Mouse (Mus musculus) heart, postnatal 0 days (tissue): ENCODE data around the gene Pacsin1. TPM values are rescaled to one million over a fixed set of nuclear protein-coding genes. Genes with fewer than 3 reads are reported as not detected.

Experiments used
- ATAC-seq: fragments of 200-750 bp; cut with Nextera tagmentation; 2 replicates; pipeline ENCODE4 v1.8.0; 2017; ENCODE audit warnings: low read depth, moderate number of reproducible peaks, moderate library complexity; ENCODE audit not compliant: insufficient read depth
- DNase-seq: peaks from one replicate; pipeline ENCODE4 v3.0.0-alpha.2; 2016; ENCODE audit warnings: low spot score
- H3K27ac ChIP-seq: fragments of 300-500 bp; sonication (generic); 2 replicates; pipeline ENCODE4 v1.5.1; 2014; ENCODE audit warnings: low read depth, mild to moderate bottlenecking
- H3K27me3 ChIP-seq: fragments of 300-500 bp; sonication (generic); 2 replicates; pipeline ENCODE4 v1.6.1; 2014; ENCODE audit warnings: low read length, mixed read lengths; ENCODE audit not compliant: control insufficient read depth, insufficient read depth
- H3K36me3 ChIP-seq: fragments of 300-500 bp; sonication (generic); replicated peaks from 2 replicates; pipeline ENCODE4 v1.6.1; 2014; ENCODE audit warnings: low read length, mixed read lengths; ENCODE audit not compliant: control insufficient read depth, insufficient read depth
- H3K4me1 ChIP-seq: fragments of 300-500 bp; sonication (generic); 2 replicates; pipeline ENCODE4 v1.6.1; 2014; ENCODE audit warnings: antibody characterized with exemption; ENCODE audit not compliant: control insufficient read depth, insufficient read depth
- H3K4me2 ChIP-seq: fragments of 300-500 bp; sonication (generic); 2 replicates; pipeline ENCODE4 v1.6.1; 2014; ENCODE audit warnings: low read depth, mild to moderate bottlenecking, low read length, moderate library complexity
- H3K4me3 ChIP-seq: fragments of 300-500 bp; sonication (generic); 2 replicates; pipeline ENCODE4 v1.5.1; 2014; ENCODE audit warnings: low read depth, low read length
- H3K9ac ChIP-seq: fragments of 300-500 bp; sonication (generic); replicated peaks from 2 replicates; pipeline ENCODE4 v1.6.1; 2014; ENCODE audit warnings: low read depth, low read length, mixed read lengths
- H3K9me3 ChIP-seq: fragments of 300-500 bp; sonication (generic); replicated peaks from 2 replicates; pipeline ENCODE4 v1.6.1; 2016; ENCODE audit warnings: low read length; ENCODE audit not compliant: control insufficient read depth
- CTCF ChIP-seq: IDR thresholded peaks from 2 replicates; pipeline ENCODE4 v1.5.1; 2016; ENCODE audit warnings: antibody characterized with exemption, control low read depth, low read depth
- EP300 ChIP-seq: IDR thresholded peaks from 2 replicates; pipeline ENCODE4 v1.6.1; 2016; ENCODE audit warnings: antibody characterized with exemption, low read depth
- WGBS: fragments of 180-500 bp; shearing (Covaris S2); extraction: QIAGEN DNeasy Blood & Tissue Kit; methylation state at CpG from one replicate; pipeline ENCODE4 v1.1.7; 2014; 5-methylcytosine and 5-hydroxymethylcytosine counted together
- polyA plus RNA-seq: library from polyadenylated mRNA; unstranded; fragments of >200 nt; fragmentation: Nextera tagmentation; extraction: Ambion mirVana; gene quantifications from 2 replicates; pipeline ENCODE4 v1.2.1, GENCODE M21; 2015
- total RNA-seq: library from RNA; depleted of rRNA; stranded (reverse); fragments of >200 nt; gene quantifications from 2 replicates; pipeline ENCODE4 v1.2.3, GENCODE M21; 2014; ENCODE audit warnings: low replicate concordance

Gene Pacsin1
- total and polyA plus RNA-seq, 2 experiments from 2014 or later: 0.04 TPM; not detected in 1

- TF ChIP-seq EP300: no peak
- no peak for TF ChIP-seq CTCF
- Histone ChIP-seq H3K9ac (no peak overlapping the region), H3K27me3 (peaks cover 15% of the 10 kb centered on the region), H3K9me3 (peaks cover 5% of the 10 kb centered on the region; the same call in 1 of the 2 replicates), H3K36me3 (no peaks in the 10 kb centered on the region), H3K27ac (no peak overlapping the region), H3K4me1 (peaks cover 7% of the 10 kb centered on the region; the same call in 1 of the 2 replicates), H3K4me2 (no peak overlapping the region), H3K4me3 (no peak overlapping the region)
- ATAC-seq (no peak), DNase-seq (no peak)
- 81% methylated on average over 6 of the region's 6 CpGs for WGBS
Observed at GRCm38 (mm10) chr17:27701856-27702255, 46.5 kb downstream of the Pacsin1 start.

- peak overlapping the region; percentile 29 for H3K4me3 ChIP-seq
- H3K36me3 ChIP-seq: no peaks in the 10 kb centered on the region
- H3K9me3 ChIP-seq: peaks cover 5% of the 10 kb centered on the region; the same call in 1 of the 2 replicates
- peak overlapping the region; percentile 60 for H3K4me2 ChIP-seq
- DNase-seq (peak; percentile 41), ATAC-seq (peak; percentile 66)
- no peak for TF ChIP-seq EP300
- peak; percentile 68 for TF ChIP-seq CTCF
- peaks cover 21% of the 10 kb centered on the region for H3K27me3 ChIP-seq
- no peak overlapping the region for H3K9ac ChIP-seq
- WGBS: 1% methylated on average over 33 of the region's 34 CpGs
- no peak overlapping the region for H3K27ac ChIP-seq
- peaks cover 7% of the 10 kb centered on the region; the same call in 1 of the 2 replicates for H3K4me1 ChIP-seq
Observed at GRCm38 (mm10) chr17:27702518-27702917, 47.2 kb downstream of the Pacsin1 start.

- Histone ChIP-seq H3K36me3 (no peaks in the 10 kb centered on the region), H3K4me3 (no peak overlapping the region), H3K9ac (no peak overlapping the region), H3K27ac (no peak overlapping the region), H3K4me2 (no peak overlapping the region), H3K27me3 (peaks cover 36% of the 10 kb centered on the region), H3K9me3 (0 out of 2 replicates have a peak, but pooled peaks cover 5% of the 10 kb centered on the region), H3K4me1 (peaks cover 14% of the 10 kb centered on the region)
- 57% methylated on average over 5 of the region's 5 CpGs for WGBS
- TF ChIP-seq CTCF (no peak), EP300 (no peak)
- DNase-seq: no peak
- no peak for ATAC-seq
Observed at GRCm38 (mm10) chr17:27703961-27704621, 48.8 kb downstream of the Pacsin1 start.

GRCm38 (mm10) chr17:27705661-27706060 lies 50.4 kb downstream of the Pacsin1 start:
- TF ChIP-seq CTCF (no peak), EP300 (no peak)
- no peak for DNase-seq
- H3K27me3 ChIP-seq: peaks cover 36% of the 10 kb centered on the region
- H3K4me3 ChIP-seq: no peak overlapping the region
- no peak overlapping the region for H3K9ac ChIP-seq
- WGBS: 44% methylated on average over 10 of the region's 10 CpGs
- peaks cover 14% of the 10 kb centered on the region for H3K4me1 ChIP-seq
- H3K4me2 ChIP-seq: no peak overlapping the region
- H3K9me3 ChIP-seq: no peaks in the 10 kb centered on the region
- H3K36me3 ChIP-seq: no peaks in the 10 kb centered on the region
- ATAC-seq: no peak
- H3K27ac ChIP-seq: no peak overlapping the region

GRCm38 (mm10) chr17:27707954-27708661 lies 52.8 kb downstream of the Pacsin1 start:
- Histone ChIP-seq H3K4me2 (peak overlapping the region; percentile 52), H3K27me3 (peaks cover 36% of the 10 kb centered on the region), H3K4me1 (peaks cover 7% of the 10 kb centered on the region; the same call in 1 of the 2 replicates), H3K36me3 (no peaks in the 10 kb centered on the region), H3K9me3 (no peaks in the 10 kb centered on the region), H3K9ac (no peak overlapping the region), H3K27ac (no peak overlapping the region), H3K4me3 (peak overlapping the region; percentile 23)
- peak; percentile 81 for DNase-seq
- 5% methylated on average over 25 of the region's 25 CpGs for WGBS
- peak; percentile 84 for ATAC-seq
- TF ChIP-seq CTCF (no peak), EP300 (no peak)
